Mouse (Mus musculus) cerebellum, adult 2 months (tissue): ENCODE results near the gene Spata31d1b. TPM values are rescaled to one million over a fixed set of nuclear protein-coding genes. Genes with fewer than 3 reads are reported as not detected.
"Not testable (repeated sequence)": the region's sequence is repeated elsewhere in the genome, so short reads cannot be mapped to it uniquely, and the experiment has no call there.

Experiments used
- DNase-seq, 2 experiments: peaks; one replicate each; pipeline ENCODE4 v3.0.0; 2021
- H3K27ac ChIP-seq: fragments of 200-500 bp; 2 replicates; pipeline ENCODE4 v1.5.1; 2012; ENCODE audit warnings: low read length, control low read depth, inconsistent platforms; ENCODE audit not compliant: insufficient read depth
- H3K27me3 ChIP-seq: fragments of 200-500 bp; 2 replicates; pipeline ENCODE4 v1.6.1; 2012; ENCODE audit warnings: inconsistent platforms, mild to moderate bottlenecking, low read length, moderate library complexity; ENCODE audit not compliant: control insufficient read depth, insufficient read depth
- H3K4me1 ChIP-seq: fragments of 200-500 bp; 2 replicates; pipeline ENCODE4 v1.6.1; 2011; ENCODE audit warnings: low read length; ENCODE audit not compliant: control insufficient read depth, insufficient read depth
- H3K4me3 ChIP-seq: fragments of 200-500 bp; replicated peaks from 2 replicates; pipeline ENCODE3; 2011; ENCODE audit warnings: mild to moderate bottlenecking, low read depth, low read length, control low read depth; ENCODE audit not compliant: insufficient read depth
- CTCF ChIP-seq: fragments of 200-500 bp; IDR thresholded peaks from 2 replicates; pipeline ENCODE4 v1.5.1; 2011; ENCODE audit warnings: low read depth, mild to moderate bottlenecking, control low read depth, low read length, moderate library complexity, borderline replicate concordance; ENCODE audit not compliant: insufficient read depth
- POLR2A ChIP-seq: fragments of 200-500 bp; IDR thresholded peaks from 2 replicates; pipeline ENCODE4 v1.6.1; 2011; ENCODE audit warnings: low read length, control low read depth, borderline replicate concordance; ENCODE audit not compliant: insufficient read depth
- WGBS: fragments of 180-500 bp; shearing (Covaris S2); methylation state at CpG from one replicate; pipeline ENCODE4 v1.1.7; 2018; 5-methylcytosine and 5-hydroxymethylcytosine counted together
- polyA plus RNA-seq: library from polyadenylated mRNA; depleted of rRNA; stranded (reverse); fragments of >200 nt; gene quantifications from 2 replicates; pipeline ENCODE4 v1.2.3, GENCODE M21; 2012

The Spata31d1b gene
- polyA plus RNA-seq, 1 experiment: not detected

- H3K27ac ChIP-seq: no peak overlapping the region
- no peak for TF ChIP-seq CTCF
- TF ChIP-seq POLR2A: no peak
- WGBS: 38% methylated on average over 29 of the region's 29 CpGs
- H3K4me1 ChIP-seq: no peaks in the 10 kb centered on the region
- H3K4me3 ChIP-seq: peak overlapping the region; percentile 21
- no peaks in the 10 kb centered on the region for H3K27me3 ChIP-seq
- no peak for DNase-seq
These were observed 14.2 kb downstream of the Spata31d1b start for GRCm38 (mm10) chr13:59726139-59726867.

GRCm38 (mm10) chr13:59728378-59729093 is 16.5 kb downstream of the Spata31d1b start:
- DNase-seq: peak; percentile 77 to 83
- no peaks in the 10 kb centered on the region; the same call in 1 of the 2 replicates for H3K4me1 ChIP-seq
- TF ChIP-seq POLR2A (no peak), CTCF (peak; percentile 97)

GRCm38 (mm10) chr13:59731652-59732051 is 19.6 kb downstream of the Spata31d1b start, which contains the start of gene Spata31d1d:
Gene Spata31d1d (minus strand): TSS chr13:59731752.
- TF ChIP-seq POLR2A (no peak), CTCF (no peak)
- no peak within 1 kb of the TSS for H3K27ac ChIP-seq
- WGBS: 49% methylated on average over 7 of the region's 7 CpGs
- H3K27me3 ChIP-seq: no peaks in the 10 kb centered on the region
- DNase-seq: no peak
- no peak within 1 kb of the TSS for H3K4me3 ChIP-seq
- no peaks in the 10 kb centered on the region; the same call in 1 of the 2 replicates for H3K4me1 ChIP-seq

More at GRCm38 (mm10) chr13:59728378-59729093, 16.5 kb downstream of the Spata31d1b start:
- 12% methylated on average over 7 of the region's 7 CpGs for WGBS
- Histone ChIP-seq H3K27me3 (no peaks in the 10 kb centered on the region), H3K27ac (no peak overlapping the region), H3K4me3 (no peak overlapping the region)

GRCm38 (mm10) chr13:59733936-59734335 is 21.9 kb downstream of the Spata31d1b start:
- WGBS: 89% methylated on average over 4 of the region's 4 CpGs
- Histone ChIP-seq H3K4me1 (no peaks in the 10 kb centered on the region; the same call in 1 of the 2 replicates), H3K27me3 (no peaks in the 10 kb centered on the region), H3K27ac (no peak overlapping the region), H3K4me3 (no peak overlapping the region)
- TF ChIP-seq POLR2A (no peak), CTCF (no peak)
- DNase-seq: no peak

GRCm38 (mm10) chr13:59734347-59734746 is 22.3 kb downstream of the Spata31d1b start:
- not testable (repeated sequence) for DNase-seq, H3K4me1 ChIP-seq, H3K4me3 ChIP-seq, H3K27me3 ChIP-seq, H3K27ac ChIP-seq
- WGBS: 45% methylated on average over 6 of the region's 6 CpGs

GRCm38 (mm10) chr13:59735190-59735589 is 23.1 kb downstream of the Spata31d1b start:
- no peak overlapping the region for H3K4me3 ChIP-seq
- H3K27ac ChIP-seq: no peak overlapping the region
- 37% methylated on average over 3 of the region's 3 CpGs for WGBS
- DNase-seq: no peak
- no peak for TF ChIP-seq POLR2A
- no peak for TF ChIP-seq CTCF
- no peaks in the 10 kb centered on the region for H3K27me3 ChIP-seq
- H3K4me1 ChIP-seq: no peaks in the 10 kb centered on the region; the same call in 1 of the 2 replicates

GRCm38 (mm10) chr13:59738455-59738854 is 26.4 kb downstream of the Spata31d1b start:
- TF ChIP-seq CTCF: no peak
- no peak for TF ChIP-seq POLR2A
- WGBS: 85% methylated on average over 2 of the region's 2 CpGs

GRCm38 (mm10) chr13:59739397-59739796 is 27.3 kb downstream of the Spata31d1b start:
- no peak overlapping the region for H3K4me3 ChIP-seq
- 93% methylated on average over 4 of the region's 4 CpGs for WGBS
- no peak overlapping the region for H3K27ac ChIP-seq
- TF ChIP-seq POLR2A (no peak), CTCF (no peak)
- H3K27me3 ChIP-seq: no peaks in the 10 kb centered on the region
- no peak for DNase-seq
- H3K4me1 ChIP-seq: no peaks in the 10 kb centered on the region; the same call in 1 of the 2 replicates

More at GRCm38 (mm10) chr13:59738455-59738854, 26.4 kb downstream of the Spata31d1b start:
- Histone ChIP-seq H3K4me1 (no peaks in the 10 kb centered on the region; the same call in 1 of the 2 replicates), H3K27me3 (no peaks in the 10 kb centered on the region), H3K4me3 (no peak overlapping the region), H3K27ac (no peak overlapping the region)
- no peak for DNase-seq
